Mouse (Mus musculus): ENCODE measurements around the gene Pklr. TPM values are rescaled to one million over a fixed set of nuclear protein-coding genes. Genes with fewer than 3 reads are reported as not detected.

Pklr gene
- polyA plus RNA-seq, 1 experiment: 2.2 TPM

DNA sequence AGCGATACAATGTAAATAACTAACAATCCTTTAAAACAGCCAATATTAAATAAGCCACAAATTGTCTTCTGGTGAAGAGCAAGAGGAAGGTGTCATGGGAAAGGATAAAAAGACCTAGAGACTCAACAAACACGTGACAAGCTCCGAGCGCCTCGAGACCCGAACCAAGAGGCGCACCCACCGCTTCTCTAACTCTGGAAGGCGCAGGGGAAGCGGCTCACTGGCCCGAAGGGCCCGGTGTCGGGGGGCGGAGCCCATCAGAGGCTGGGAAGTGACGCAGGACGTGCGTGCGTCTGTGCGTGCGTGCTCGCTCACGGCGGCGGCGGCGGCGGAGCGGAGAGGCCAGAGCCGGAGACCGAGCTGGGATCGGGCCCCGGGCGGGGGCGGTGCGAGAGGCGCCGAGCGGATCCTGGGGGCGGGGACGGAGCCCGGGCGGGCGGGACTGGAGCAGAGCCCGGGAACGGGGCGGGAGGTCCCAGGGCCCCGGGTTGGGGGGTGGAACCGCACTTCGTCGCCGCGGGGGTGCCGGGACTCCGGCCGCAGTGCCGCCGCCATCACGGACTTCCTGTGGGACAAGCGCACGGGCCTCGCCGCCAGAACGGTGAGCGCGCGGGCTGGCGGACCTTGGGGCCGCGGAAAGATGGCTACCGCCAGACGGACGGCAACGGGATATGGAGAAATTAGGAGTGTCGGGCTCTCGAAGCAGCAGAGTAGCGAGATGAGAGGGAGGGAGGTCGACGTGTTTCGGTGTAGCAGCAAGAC lies 28.7 kb downstream of the Pklr start, which contains the start of gene Clk2:
Gene Clk2, plus strand, starts transcription at position 290 of the 762 bp plus-strand sequence.
- Histone ChIP-seq H3K36me3 (ENCODE audit: control insufficient read depth, insufficient read depth, low read length) (peaks cover 25% of the 10 kb centered on the region), H3K4me1 (replicated peaks; ENCODE audit: control insufficient read depth, insufficient read depth, low read length) (peaks cover 12% of the 10 kb centered on the region), H3K27me3 (ENCODE audit: control insufficient read depth, insufficient read depth, low read length) (no peaks in the 10 kb centered on the region), H3K4me3 (ENCODE audit: control insufficient read depth, insufficient read depth, low read length) (peak within 1 kb of the TSS; percentile 92), H3K27ac (ENCODE audit: control insufficient read depth, insufficient read depth, low read length) (peak within 1 kb of the TSS; percentile 61)
- TF ChIP-seq CTCF (IDR thresholded peaks at IDR 0.05; ENCODE audit: borderline replicate concordance, control insufficient read depth, extremely low read depth, insufficient read depth, low read length, poor library complexity) (0 out of 2 replicates have a peak, but pooled peaks have one; percentile 15), POLR2A (IDR thresholded peaks at IDR 0.05; ENCODE audit: control insufficient read depth, extremely low read depth, insufficient read depth, low read length, poor library complexity) (peak; percentile 95)
- WGBS: under 1% methylated on average over 69 of the region's 79 CpGs
- peak; percentile 96 for DNase-seq

- H3K36me3 ChIP-seq (ENCODE audit: control insufficient read depth, insufficient read depth, low read length): peaks cover 32% of the 10 kb centered on the region
- H3K4me3 ChIP-seq (ENCODE audit: control insufficient read depth, insufficient read depth, low read length): peak overlapping the region; percentile 92
- H3K27ac ChIP-seq (ENCODE audit: control insufficient read depth, insufficient read depth, low read length): peak overlapping the region; percentile 47
- no peak for TF ChIP-seq POLR2A (IDR thresholded peaks at IDR 0.05; ENCODE audit: control insufficient read depth, extremely low read depth, insufficient read depth, low read length, poor library complexity)
- no peak for TF ChIP-seq CTCF (IDR thresholded peaks at IDR 0.05; ENCODE audit: borderline replicate concordance, control insufficient read depth, extremely low read depth, insufficient read depth, low read length, poor library complexity)
- 20% methylated on average over 12 of the region's 12 CpGs for WGBS
- H3K27me3 ChIP-seq (ENCODE audit: control insufficient read depth, insufficient read depth, low read length): no peaks in the 10 kb centered on the region
- DNase-seq: no peak
- H3K4me1 ChIP-seq (replicated peaks; ENCODE audit: control insufficient read depth, insufficient read depth, low read length): peaks cover 7% of the 10 kb centered on the region
These were observed 29.4 kb downstream of the Pklr start for GRCm38 (mm10) chr3:89165268-89165870.

- 98% methylated on average over 19 of the region's 19 CpGs for WGBS
- Histone ChIP-seq H3K4me3 (ENCODE audit: control insufficient read depth, insufficient read depth, low read length) (no peak overlapping the region), H3K27ac (ENCODE audit: control insufficient read depth, insufficient read depth, low read length) (no peak overlapping the region), H3K36me3 (ENCODE audit: control insufficient read depth, insufficient read depth, low read length) (peaks cover 47% of the 10 kb centered on the region), H3K4me1 (replicated peaks; ENCODE audit: control insufficient read depth, insufficient read depth, low read length) (peaks cover 7% of the 10 kb centered on the region), H3K27me3 (ENCODE audit: control insufficient read depth, insufficient read depth, low read length) (no peaks in the 10 kb centered on the region)
- TF ChIP-seq CTCF (IDR thresholded peaks at IDR 0.05; ENCODE audit: borderline replicate concordance, control insufficient read depth, extremely low read depth, insufficient read depth, low read length, poor library complexity): no peak
- TF ChIP-seq POLR2A (IDR thresholded peaks at IDR 0.05; ENCODE audit: control insufficient read depth, extremely low read depth, insufficient read depth, low read length, poor library complexity): no peak
- DNase-seq: no peak
These were observed 31.0 kb downstream of the Pklr start for GRCm38 (mm10) chr3:89166945-89167344.

DNA sequence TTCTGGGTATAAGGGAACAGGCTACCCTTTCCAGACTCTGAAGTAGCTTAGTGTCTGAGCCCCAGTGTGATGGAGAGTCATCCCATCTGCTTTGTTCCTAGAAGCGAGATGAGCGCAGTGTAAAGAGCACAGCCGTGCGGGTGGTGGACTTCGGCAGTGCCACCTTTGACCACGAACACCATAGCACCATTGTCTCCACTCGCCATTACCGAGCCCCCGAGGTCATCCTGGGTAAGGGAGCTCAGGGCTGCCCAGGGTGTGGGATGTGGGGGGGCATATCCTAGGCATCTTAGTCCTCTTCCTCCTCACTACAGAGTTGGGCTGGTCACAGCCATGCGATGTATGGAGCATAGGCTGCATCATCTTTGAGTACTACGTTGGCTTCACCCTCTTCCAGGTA lies 38.9 kb downstream of the Pklr start:
- Histone ChIP-seq H3K36me3 (ENCODE audit: control insufficient read depth, insufficient read depth, low read length) (peaks cover 57% of the 10 kb centered on the region), H3K4me1 (replicated peaks; ENCODE audit: control insufficient read depth, insufficient read depth, low read length) (peaks cover 13% of the 10 kb centered on the region), H3K27me3 (ENCODE audit: control insufficient read depth, insufficient read depth, low read length) (no peaks in the 10 kb centered on the region), H3K27ac (ENCODE audit: control insufficient read depth, insufficient read depth, low read length) (no peak overlapping the region), H3K4me3 (ENCODE audit: control insufficient read depth, insufficient read depth, low read length) (no peak overlapping the region)
- WGBS: 98% methylated on average over 11 of the region's 11 CpGs
- no peak for DNase-seq
- TF ChIP-seq POLR2A (IDR thresholded peaks at IDR 0.05; ENCODE audit: control insufficient read depth, extremely low read depth, insufficient read depth, low read length, poor library complexity) (no peak), CTCF (IDR thresholded peaks at IDR 0.05; ENCODE audit: borderline replicate concordance, control insufficient read depth, extremely low read depth, insufficient read depth, low read length, poor library complexity) (no peak)

DNA sequence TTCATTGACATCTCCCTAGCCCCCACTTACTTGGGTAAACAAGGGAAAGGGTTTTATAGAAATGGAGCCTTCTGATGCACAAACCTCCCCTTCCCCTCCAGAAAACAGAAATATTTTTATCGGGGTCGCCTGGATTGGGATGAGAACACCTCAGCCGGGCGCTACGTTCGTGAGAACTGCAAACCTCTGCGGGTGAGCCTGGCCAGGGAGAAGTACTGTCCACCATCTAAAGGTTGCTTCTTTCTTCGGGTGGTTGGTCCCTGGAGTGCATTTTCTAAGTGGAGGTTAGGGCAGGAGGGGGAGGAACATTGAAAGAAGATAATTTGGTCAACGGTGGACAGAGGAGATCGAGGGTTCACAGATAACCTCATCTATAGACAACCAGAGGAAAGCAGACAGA lies 39.6 kb downstream of the Pklr start:
- Histone ChIP-seq H3K4me1 (replicated peaks; ENCODE audit: control insufficient read depth, insufficient read depth, low read length) (peaks cover 13% of the 10 kb centered on the region), H3K36me3 (ENCODE audit: control insufficient read depth, insufficient read depth, low read length) (peaks cover 51% of the 10 kb centered on the region), H3K4me3 (ENCODE audit: control insufficient read depth, insufficient read depth, low read length) (no peak overlapping the region), H3K27ac (ENCODE audit: control insufficient read depth, insufficient read depth, low read length) (no peak overlapping the region), H3K27me3 (ENCODE audit: control insufficient read depth, insufficient read depth, low read length) (no peaks in the 10 kb centered on the region)
- TF ChIP-seq CTCF (IDR thresholded peaks at IDR 0.05; ENCODE audit: borderline replicate concordance, control insufficient read depth, extremely low read depth, insufficient read depth, low read length, poor library complexity): no peak
- TF ChIP-seq POLR2A (IDR thresholded peaks at IDR 0.05; ENCODE audit: control insufficient read depth, extremely low read depth, insufficient read depth, low read length, poor library complexity): no peak
- 94% methylated on average over 10 of the region's 10 CpGs for WGBS
- DNase-seq: no peak

DNA sequence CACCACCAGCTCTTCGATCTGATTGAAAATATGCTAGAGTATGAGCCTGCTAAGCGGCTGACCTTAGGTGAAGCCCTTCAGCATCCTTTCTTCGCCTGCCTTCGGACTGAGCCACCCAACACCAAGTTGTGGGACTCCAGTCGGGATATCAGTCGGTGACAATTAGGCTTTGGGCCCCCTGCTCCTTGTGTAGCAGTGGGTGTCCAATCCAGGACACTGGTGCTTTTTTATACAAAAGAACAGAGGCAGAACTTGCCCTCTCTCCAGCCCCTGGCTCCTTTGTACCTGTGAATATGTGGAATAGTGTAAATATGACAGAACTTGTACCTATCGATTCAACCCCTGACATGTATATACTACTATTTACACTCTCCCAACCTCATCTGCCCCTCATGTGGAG lies 40.5 kb downstream of the Pklr start:
- Histone ChIP-seq H3K27ac (ENCODE audit: control insufficient read depth, insufficient read depth, low read length) (no peak overlapping the region), H3K4me1 (replicated peaks; ENCODE audit: control insufficient read depth, insufficient read depth, low read length) (peaks cover 13% of the 10 kb centered on the region), H3K36me3 (ENCODE audit: control insufficient read depth, insufficient read depth, low read length) (peaks cover 45% of the 10 kb centered on the region), H3K4me3 (ENCODE audit: control insufficient read depth, insufficient read depth, low read length) (no peak overlapping the region), H3K27me3 (ENCODE audit: control insufficient read depth, insufficient read depth, low read length) (no peaks in the 10 kb centered on the region)
- TF ChIP-seq CTCF (IDR thresholded peaks at IDR 0.05; ENCODE audit: borderline replicate concordance, control insufficient read depth, extremely low read depth, insufficient read depth, low read length, poor library complexity) (no peak), POLR2A (IDR thresholded peaks at IDR 0.05; ENCODE audit: control insufficient read depth, extremely low read depth, insufficient read depth, low read length, poor library complexity) (no peak)
- DNase-seq: no peak
- WGBS: 95% methylated on average over 7 of the region's 7 CpGs

Data from thymus, adult 2 months (tissue).